Comparison of ENCODE assay signal across 12 mouse cellular contexts in the genomic region with DNA sequence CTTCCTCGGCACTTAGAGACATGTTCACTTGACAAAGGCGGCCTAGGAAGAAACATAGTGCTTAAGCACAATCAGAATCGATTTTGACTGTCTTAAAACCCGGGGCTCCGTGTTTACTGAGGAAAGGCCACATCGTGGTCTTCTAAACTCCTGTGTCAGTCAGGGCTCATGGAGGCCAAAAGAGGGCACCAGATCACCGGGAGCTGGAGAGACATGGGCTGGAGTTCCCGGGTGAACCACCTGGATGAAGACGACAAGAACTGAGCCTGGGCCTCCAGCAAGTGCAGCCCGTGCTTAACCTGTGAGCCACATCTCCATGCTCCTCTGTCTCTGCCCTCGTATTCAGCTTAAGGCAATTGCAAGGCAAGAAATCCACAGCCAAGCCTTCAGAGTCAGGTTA.
DNase-seq lines count a peak whose midpoint lies in the region; TF ChIP-seq lines count a peak whose summit lies in the region.
"Had no signal": no experiment of that assay in that cellular context is flagged by ENCODE, and none has a peak within 500 bp of the region (broad histone marks: within the 10 kb centered on the region; RNA-seq: fewer than 3 reads in every experiment).

No protein-coding gene starts in this region.

- DNase-seq in kidney, adult 8-10 months: peak; percentile 31 to 43
- DNase-seq in kidney, postnatal 14 days: no peak
- DNase-seq in ES-CJ7 (ENCODE audit: low read depth, low spot score): peak; percentile 29
- DNase-seq in layer of hippocampus, postnatal 25 days (ENCODE audit: extremely low spot score in 1 of 2, low spot score in 1 of 2): no peak
- no peak for DNase-seq in thymus, adult 18-20 months
- DNase-seq: cerebellum, adult 18-20 months; heart, postnatal 4 days had no signal

- peak overlapping the region; percentile 61 for H3K4me3 ChIP-seq in E14TG2a.4 (replicated peaks; ENCODE audit: low read length)
- H3K4me3 ChIP-seq in embryonic fibroblast, embryonic 13.5 days (ENCODE audit: insufficient read depth, low read length): no peak overlapping the region
- H3K4me3 ChIP-seq: heart, embryonic 12.5 days; liver, embryonic 12.5 days had no signal

- H3K27me3 ChIP-seq in E14TG2a.4 (ENCODE audit: insufficient read depth, low read length): no peaks in the 10 kb centered on the region
- H3K27me3 ChIP-seq: liver, embryonic 12.5 days; Patski had no signal

- H3K27ac ChIP-seq in embryonic fibroblast, embryonic 13.5 days (ENCODE audit: insufficient read depth, low read length): peak overlapping the region; percentile 43
- H3K27ac ChIP-seq: liver, embryonic 12.5 days had no signal

- no peaks in the 10 kb centered on the region; the same call in 1 of the 2 replicates for H3K36me3 ChIP-seq in E14TG2a.4 (ENCODE audit: insufficient read depth, low read length)
- H3K36me3 ChIP-seq: heart, embryonic 12.5 days; liver, embryonic 12.5 days had no signal

- H3K4me1 ChIP-seq in E14TG2a.4 (replicated peaks; ENCODE audit: low read depth, low read length): peaks cover 78% of the 10 kb centered on the region
- peaks cover 7% of the 10 kb centered on the region; the same call in 1 of the 2 replicates for H3K4me1 ChIP-seq in embryonic fibroblast, embryonic 13.5 days (ENCODE audit: control insufficient read depth, insufficient read depth, low read length)

- no peaks in the 10 kb centered on the region for H3K9me3 ChIP-seq in E14TG2a.4 (ENCODE audit: low read length)
- H3K9me3 ChIP-seq: heart, embryonic 12.5 days; liver, embryonic 12.5 days had no signal

- no peak for TF ChIP-seq CTCF in E14TG2a.4 (conservative IDR thresholded peaks at IDR 0.05; ENCODE audit: low read length)
- no peak for TF ChIP-seq CTCF in embryonic fibroblast, embryonic 13.5 days (IDR thresholded peaks at IDR 0.05; ENCODE audit: borderline replicate concordance, insufficient read depth, low read length)

- TF ChIP-seq POLR2A in embryonic fibroblast, embryonic 13.5 days (IDR thresholded peaks at IDR 0.05; ENCODE audit: low read depth, low read length): no peak

Comparison
In these comparisons a context has a peak if more than half of its experiments do, and no peak if none do; other contexts are left out.
1. DNase-seq: peak in kidney, adult 8-10 months (2 of 2) and ES-CJ7 (single experiment); none in kidney, postnatal 14 days (single experiment), layer of hippocampus, postnatal 25 days (0 of 2) and thymus, adult 18-20 months (0 of 2).